Mouse (Mus musculus): Measurements from ENCODE around the gene Rpl36a-ps1. TPM values are rescaled to one million over a fixed set of nuclear protein-coding genes. Genes with fewer than 3 reads are reported as not detected.

Rpl36a-ps1 gene
- total RNA-seq, 2 experiments from 2014 or later = 0.81 to 3.6 TPM

DNA sequence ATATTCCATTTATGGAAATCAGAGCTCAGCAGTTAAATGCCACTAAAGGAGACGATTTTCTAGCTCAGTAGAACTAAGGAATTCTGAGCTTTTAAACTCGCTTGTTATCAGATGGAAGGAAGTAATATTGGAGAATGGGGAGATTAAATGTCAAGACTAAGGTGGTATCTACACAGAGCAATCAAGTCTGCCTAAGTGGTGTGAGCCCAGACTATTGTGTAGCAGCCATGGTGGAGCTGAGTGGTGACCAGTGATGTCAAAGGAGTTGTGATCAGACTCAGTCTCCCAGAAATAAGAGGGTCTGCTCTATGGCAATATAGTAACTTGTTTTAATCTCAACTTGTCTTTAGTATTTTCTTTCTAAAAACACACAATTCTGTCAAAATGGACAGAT, 16.8 kb upstream of the Rpl36a-ps1 start:
- no peak for DNase-seq
- TF ChIP-seq CTCF (IDR thresholded peaks at IDR 0.05) = no peak
- intact Hi-C loops (cut with DNase I) = no loop called here
- H3K4me3 ChIP-seq = peak overlapping the region; percentile 45
- H3K27ac ChIP-seq = no peak overlapping the region

DNA sequence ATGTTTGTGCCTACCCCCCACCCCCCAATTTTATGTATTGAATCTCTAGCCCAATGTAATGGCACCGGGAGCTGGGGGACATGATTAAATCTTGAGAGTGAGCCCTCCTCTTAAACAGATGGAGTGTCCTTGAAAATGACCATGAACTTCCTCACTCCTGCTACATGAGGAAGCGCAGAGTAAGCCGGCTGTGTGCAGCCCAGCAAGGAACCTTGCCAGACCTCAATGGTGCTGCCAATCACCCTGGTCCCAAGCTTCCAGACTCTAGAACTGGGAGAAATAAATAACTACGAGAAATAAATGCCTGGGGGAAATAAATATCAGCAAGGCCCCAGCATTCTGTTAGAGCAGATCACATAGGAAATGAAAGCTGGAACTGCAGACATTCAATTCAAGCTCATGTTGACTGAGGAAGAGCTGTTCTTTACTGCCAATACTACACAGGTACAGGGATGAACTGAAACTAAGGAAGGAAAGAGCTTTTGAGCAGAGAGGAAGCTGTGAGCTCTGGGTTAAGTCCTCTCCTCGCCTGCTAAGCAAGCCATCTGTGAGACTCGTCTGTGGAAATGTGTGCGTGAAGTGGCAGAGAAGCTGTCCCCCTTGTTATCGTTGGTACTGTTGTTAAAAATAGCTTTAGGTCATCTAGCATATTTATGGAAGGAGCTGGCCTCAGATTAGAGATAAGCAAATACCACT, 16.3 kb upstream of the Rpl36a-ps1 start:
- DNase-seq = no peak

DNA sequence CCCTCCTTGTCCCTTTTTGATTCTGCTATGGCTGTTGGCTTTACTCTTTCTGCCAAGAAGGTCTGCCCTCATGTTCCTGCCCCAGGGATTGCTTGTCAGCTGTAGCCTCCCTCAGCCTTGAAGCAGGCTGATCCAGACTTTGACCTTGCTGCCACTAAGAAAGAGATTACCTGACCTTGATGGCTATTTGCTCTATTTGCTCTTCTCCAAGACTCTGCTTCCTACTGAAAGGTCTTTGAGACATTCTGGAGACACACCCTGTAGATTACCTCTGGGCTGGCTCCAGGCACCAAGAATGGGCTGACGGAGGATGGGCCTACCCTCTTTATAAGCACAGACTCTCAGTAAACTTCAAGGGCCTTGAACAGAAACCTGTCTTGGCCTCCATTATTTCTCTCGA, 1.6 kb downstream of the Rpl36a-ps1 start:
- H3K4me3 ChIP-seq = no peak overlapping the region
- TF ChIP-seq CTCF (IDR thresholded peaks at IDR 0.05) = no peak
- no peak overlapping the region for H3K27ac ChIP-seq
- intact Hi-C loops (cut with DNase I) = no loop called here
- no peak for DNase-seq

More for the DNA sequence above, 16.3 kb upstream of the Rpl36a-ps1 start:
- Histone ChIP-seq H3K27ac (peak overlapping the region; percentile 20; the same call in 1 of the 2 replicates), H3K4me3 (peak overlapping the region; percentile 45)
- intact Hi-C loops (cut with DNase I) = no loop called here
- no peak for TF ChIP-seq CTCF (IDR thresholded peaks at IDR 0.05)

DNA sequence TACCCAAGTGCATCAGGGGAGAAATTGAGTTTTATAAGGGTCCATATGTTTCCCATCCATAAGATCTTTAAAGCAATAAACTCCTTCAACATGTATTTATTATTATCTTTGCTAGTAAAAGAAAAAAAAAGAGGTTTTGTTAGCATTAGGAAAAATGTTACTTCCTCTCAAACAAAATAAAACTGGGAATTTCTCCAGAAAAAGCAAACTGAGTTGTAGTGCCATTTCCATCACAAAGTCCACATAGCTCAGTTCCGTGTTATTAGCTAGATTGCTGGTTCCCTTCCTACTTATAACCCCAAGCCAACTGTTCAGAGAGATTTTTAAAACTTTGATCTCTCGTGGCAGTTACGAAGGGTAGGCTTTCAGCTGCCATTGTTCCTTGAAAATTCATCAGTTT, 3.5 kb downstream of the Rpl36a-ps1 start:
- DNase-seq = no peak
- no peak for TF ChIP-seq CTCF (IDR thresholded peaks at IDR 0.05)
- intact Hi-C loops (cut with DNase I) = no loop called here
- Histone ChIP-seq H3K27ac (no peak overlapping the region), H3K4me3 (no peak overlapping the region)

DNA sequence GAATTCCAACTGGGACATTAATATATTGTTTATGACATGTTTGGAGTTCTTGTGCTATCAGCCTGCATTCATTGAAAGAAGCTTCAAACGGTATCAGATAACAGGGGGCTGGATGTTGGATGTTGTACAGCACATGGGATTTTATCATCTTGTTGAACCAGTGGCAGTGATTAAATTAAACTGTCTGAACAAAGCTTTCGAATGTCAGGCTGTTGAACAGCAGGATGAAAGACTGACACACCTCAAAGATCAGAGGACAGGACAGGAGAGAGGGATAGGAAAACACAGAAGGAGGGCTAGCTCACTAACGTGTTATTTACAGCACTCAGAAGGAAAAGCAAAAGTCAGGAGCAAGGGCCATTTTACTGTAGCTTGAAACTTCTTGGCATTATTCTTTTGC, 4.3 kb downstream of the Rpl36a-ps1 start:
- no peak for TF ChIP-seq CTCF (IDR thresholded peaks at IDR 0.05)
- no peak overlapping the region for H3K27ac ChIP-seq
- no peak for DNase-seq
- H3K4me3 ChIP-seq = no peak overlapping the region
- intact Hi-C loops (cut with DNase I) = no loop called here

DNA sequence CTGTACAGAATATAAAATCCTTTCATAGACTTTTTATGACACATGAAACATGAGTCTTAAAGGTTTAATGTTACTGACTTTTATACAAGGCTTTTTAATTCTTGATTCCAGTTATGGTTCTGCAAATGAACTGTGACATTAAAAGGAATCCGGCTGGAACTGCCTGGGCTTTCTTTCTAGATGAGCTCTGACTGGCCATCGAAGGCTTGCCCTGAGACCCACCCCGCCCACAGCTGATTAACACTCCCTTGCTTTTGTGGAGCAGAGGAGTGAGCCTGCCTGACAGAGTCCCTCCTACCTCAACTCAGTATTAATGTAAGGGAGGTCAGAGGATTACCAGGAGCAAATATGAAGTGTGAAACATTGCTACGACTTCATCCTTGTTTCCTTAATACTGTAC, 22.2 kb downstream of the Rpl36a-ps1 start:
- no peak for DNase-seq
- Histone ChIP-seq H3K27ac (no peak overlapping the region), H3K4me3 (no peak overlapping the region)
- intact Hi-C loops (cut with DNase I) = no loop called here
- TF ChIP-seq CTCF (IDR thresholded peaks at IDR 0.05) = no peak

DNA sequence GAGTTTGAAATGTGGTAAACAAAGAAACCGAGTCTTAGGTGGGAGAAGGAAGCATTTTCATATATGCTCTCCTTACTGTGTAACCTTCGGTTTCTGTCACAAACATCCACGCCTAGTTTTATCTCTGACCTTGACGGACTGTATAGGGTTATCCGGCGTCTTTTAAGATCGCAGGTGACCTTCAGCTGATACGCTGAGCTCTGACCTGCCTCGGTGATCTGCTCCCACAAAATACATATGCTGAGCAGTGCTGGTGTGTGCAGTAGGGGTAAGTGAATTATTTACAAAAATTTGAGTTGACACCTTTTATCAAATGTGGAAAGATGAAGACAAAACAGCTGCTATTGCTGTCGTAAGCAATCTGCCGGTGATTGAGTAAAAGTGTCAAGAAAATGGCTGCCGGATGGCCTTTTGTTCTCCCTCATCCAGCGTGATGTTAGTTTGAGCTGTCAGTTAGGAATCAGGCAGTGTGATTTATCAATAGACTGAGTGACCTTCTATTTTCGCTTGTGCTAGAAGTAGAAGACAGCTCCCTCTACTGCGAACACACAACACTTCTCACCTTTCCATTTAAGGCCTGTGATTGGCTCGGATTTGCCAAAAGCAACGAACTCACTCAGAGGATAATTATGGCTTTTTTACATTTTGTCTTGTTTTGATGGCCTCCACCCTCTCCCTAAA, 35.0 kb downstream of the Rpl36a-ps1 start:
- no peak for TF ChIP-seq CTCF (IDR thresholded peaks at IDR 0.05)
- H3K4me3 ChIP-seq = no peak overlapping the region
- H3K27ac ChIP-seq = no peak overlapping the region
- no peak for DNase-seq
- intact Hi-C loops (cut with DNase I) = no loop called here

DNA sequence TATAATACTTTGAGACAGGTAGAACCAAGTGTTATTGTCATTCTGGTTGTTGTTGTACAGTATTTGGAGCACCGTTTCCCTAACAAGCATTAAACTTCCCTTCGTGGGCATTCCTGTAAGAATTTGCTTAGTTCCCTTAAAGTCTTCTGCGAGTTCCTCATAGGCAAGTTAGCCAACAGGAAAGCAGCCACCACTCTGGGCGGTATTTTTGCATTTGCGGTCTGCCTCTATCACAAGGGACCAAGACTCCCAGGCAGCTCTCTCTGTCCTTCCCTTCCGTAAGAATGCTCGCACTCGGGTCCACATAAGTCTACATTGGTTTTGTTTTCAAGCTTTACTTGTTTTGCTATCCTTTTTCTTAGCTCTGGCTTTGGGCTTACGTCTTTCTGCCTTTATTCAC, 37.3 kb downstream of the Rpl36a-ps1 start:
- intact Hi-C loops (cut with DNase I) = no loop called here
- Histone ChIP-seq H3K4me3 (no peak overlapping the region), H3K27ac (no peak overlapping the region)
- TF ChIP-seq CTCF (IDR thresholded peaks at IDR 0.05) = no peak
- no peak for DNase-seq

DNA sequence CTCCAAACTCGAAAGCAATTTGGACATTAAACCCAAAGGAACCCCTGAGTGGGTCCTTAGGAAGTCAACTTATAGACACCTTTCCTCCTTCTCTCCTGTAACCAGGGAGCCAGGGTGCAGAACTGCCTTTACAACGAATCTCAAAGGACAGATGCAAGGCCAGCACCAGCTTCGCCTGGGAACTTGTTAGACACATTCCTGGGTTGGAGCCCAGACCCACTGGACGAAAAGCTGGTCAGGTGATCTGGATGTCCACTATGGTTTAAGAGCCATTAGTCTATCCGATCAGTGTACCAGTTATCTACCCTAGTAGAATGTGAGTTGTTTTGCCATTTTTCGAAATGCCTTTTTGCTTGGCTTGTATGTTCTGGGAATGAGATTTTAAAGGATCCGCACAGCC, 41.7 kb downstream of the Rpl36a-ps1 start:
- no peak for TF ChIP-seq CTCF (IDR thresholded peaks at IDR 0.05)

DNA sequence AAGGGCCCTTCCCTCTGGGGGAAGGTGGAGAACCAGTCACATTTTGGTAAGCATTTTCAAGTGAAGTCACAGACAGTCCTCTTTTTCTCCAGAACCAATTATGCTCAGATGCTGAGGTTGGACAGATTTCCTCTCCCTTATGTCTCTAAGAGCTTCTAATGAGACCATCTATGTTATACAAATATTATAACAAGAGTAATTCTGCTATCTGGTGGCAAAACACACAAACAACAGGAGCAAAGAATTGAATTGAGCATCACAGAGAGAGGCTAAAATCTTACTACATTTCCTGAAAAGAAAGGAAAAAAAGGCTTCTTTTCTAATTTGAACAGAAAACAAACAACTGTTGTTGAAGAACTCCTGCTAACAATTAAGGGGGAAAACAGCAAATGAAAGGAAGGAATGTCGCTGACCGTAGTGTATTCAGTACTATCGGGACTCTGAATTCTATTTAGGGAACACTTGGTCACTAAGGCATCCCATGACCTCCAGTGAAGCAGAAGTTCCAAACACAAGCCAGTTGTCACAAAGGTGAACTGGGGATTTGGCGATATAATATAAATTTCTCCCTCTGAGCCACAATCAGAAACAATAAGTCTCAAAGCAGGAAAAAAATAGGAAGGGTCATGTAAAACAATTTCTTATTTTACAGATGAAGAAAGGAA, 42.4 kb downstream of the Rpl36a-ps1 start:
- no peak for DNase-seq
- Histone ChIP-seq H3K27ac (no peak overlapping the region), H3K4me3 (no peak overlapping the region)
- no peak for TF ChIP-seq CTCF (IDR thresholded peaks at IDR 0.05)
- intact Hi-C loops (cut with DNase I) = no loop called here

More for the DNA sequence above, 41.7 kb downstream of the Rpl36a-ps1 start:
- Histone ChIP-seq H3K4me3 (no peak overlapping the region), H3K27ac (no peak overlapping the region)
- intact Hi-C loops (cut with DNase I) = no loop called here
- DNase-seq = no peak

Other genes starting within 250 kb of the Rpl36a-ps1 start
- 10 to 100 TPM; 30.8 to 35.6 TPM for gene Mzt1, start 51.8 kb upstream of the Rpl36a-ps1 start, total RNA-seq (2021)
- gene Bora, start 51.9 kb upstream of the Rpl36a-ps1 start, total RNA-seq (2021) = under 1 TPM; 0.59 to 0.84 TPM
- 10 to 100 TPM in 1 of 2 experiments, 1 to 10 TPM in 1; 5.8 to 11.0 TPM for gene Pibf1, start 105.1 kb upstream of the Rpl36a-ps1 start, total RNA-seq (2021)
- 10 to 100 TPM; 12.2 to 13.0 TPM for gene Dis3, start 105.5 kb upstream of the Rpl36a-ps1 start, total RNA-seq (2021)

Data from gastrocnemius, adult 2 months (tissue).